Mouse (Mus musculus): Measurements from ENCODE around the gene Paqr4. TPM values are rescaled to one million over a fixed set of nuclear protein-coding genes. Genes with fewer than 3 reads are reported as not detected.
A peak's percentile ranks its signal among the peaks of the same experiment; 100 is the strongest.

Gene Paqr4
- polyA plus RNA-seq, 1 experiment, result 65.7 TPM

GRCm38 (mm10) chr17:23737493-23738445 lies 2.9 kb downstream of the Paqr4 start:
- Histone ChIP-seq H3K27ac (ENCODE audit: insufficient read depth, low read length) (no peak overlapping the region), H3K4me1 (ENCODE audit: control insufficient read depth, insufficient read depth, low read length) (peaks cover 2% of the 10 kb centered on the region; the same call in 1 of the 2 replicates), H3K4me3 (ENCODE audit: insufficient read depth, low read length) (no peak overlapping the region)
- TF ChIP-seq POLR2A (IDR thresholded peaks at IDR 0.05; ENCODE audit: extremely low read depth, insufficient read depth, low read length) (no peak), CTCF (IDR thresholded peaks at IDR 0.05; ENCODE audit: extremely low read depth, insufficient read depth, low read length) (0 out of 2 replicates have a peak, but pooled peaks have one; percentile 23)

- TF ChIP-seq CTCF (IDR thresholded peaks at IDR 0.05; ENCODE audit: extremely low read depth, insufficient read depth, low read length) (no peak), POLR2A (IDR thresholded peaks at IDR 0.05; ENCODE audit: extremely low read depth, insufficient read depth, low read length) (no peak)
- no peak overlapping the region for H3K27ac ChIP-seq (ENCODE audit: insufficient read depth, low read length)
- no peak overlapping the region for H3K4me3 ChIP-seq (ENCODE audit: insufficient read depth, low read length)
- peaks cover 2% of the 10 kb centered on the region; the same call in 1 of the 2 replicates for H3K4me1 ChIP-seq (ENCODE audit: control insufficient read depth, insufficient read depth, low read length)
Observed at GRCm38 (mm10) chr17:23734341-23734740, 6.3 kb downstream of the Paqr4 start.

DNA sequence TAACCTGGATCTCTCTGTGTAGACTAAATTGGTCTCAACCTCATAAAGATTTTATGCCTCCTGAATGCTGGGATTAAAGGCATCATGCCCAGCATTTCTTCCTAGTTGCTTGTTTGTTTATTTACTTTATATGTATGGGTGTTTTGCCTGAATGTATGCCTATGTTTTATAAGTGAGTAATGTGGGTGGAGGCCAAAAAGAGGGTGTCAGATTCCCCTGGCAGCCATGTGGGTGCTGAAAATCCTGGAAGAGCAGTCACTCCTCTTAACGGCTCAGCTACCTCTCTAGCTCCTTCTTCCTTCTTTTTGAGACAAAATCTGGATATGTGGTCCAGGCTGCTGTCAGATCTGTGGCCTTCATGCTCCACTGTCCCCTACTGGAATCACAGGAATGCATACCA lies 10.2 kb downstream of the Paqr4 start:
- TF ChIP-seq POLR2A (IDR thresholded peaks at IDR 0.05; ENCODE audit: extremely low read depth, insufficient read depth, low read length), result no peak
- TF ChIP-seq CTCF (IDR thresholded peaks at IDR 0.05; ENCODE audit: extremely low read depth, insufficient read depth, low read length), result no peak
- Histone ChIP-seq H3K4me3 (ENCODE audit: insufficient read depth, low read length) (no peak overlapping the region), H3K4me1 (ENCODE audit: control insufficient read depth, insufficient read depth, low read length) (peaks cover 2% of the 10 kb centered on the region; the same call in 1 of the 2 replicates), H3K27ac (ENCODE audit: insufficient read depth, low read length) (no peak overlapping the region)

DNA sequence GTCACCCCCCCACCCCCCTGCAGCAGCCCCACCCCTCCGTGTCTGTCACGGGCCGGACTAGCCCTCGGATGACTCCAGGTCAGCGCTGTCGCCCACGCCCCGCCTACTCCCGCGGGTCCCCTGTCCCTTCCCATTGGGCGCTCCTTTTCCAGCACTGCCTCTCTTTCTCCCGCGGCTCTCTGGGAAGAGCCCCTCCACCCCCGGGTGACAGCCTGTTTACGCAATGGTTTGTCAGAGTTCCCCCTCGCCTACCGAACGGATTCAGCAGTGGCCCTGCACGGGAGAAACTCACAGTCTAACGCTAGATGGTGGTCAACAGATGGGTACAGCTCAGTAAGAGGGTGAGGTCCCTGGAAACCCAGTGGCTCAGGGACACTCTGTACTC lies 13.9 kb downstream of the Paqr4 start:
- TF ChIP-seq CTCF (IDR thresholded peaks at IDR 0.05; ENCODE audit: extremely low read depth, insufficient read depth, low read length) (no peak), POLR2A (IDR thresholded peaks at IDR 0.05; ENCODE audit: extremely low read depth, insufficient read depth, low read length) (no peak)
- H3K4me1 ChIP-seq (ENCODE audit: control insufficient read depth, insufficient read depth, low read length), result peaks cover 2% of the 10 kb centered on the region; the same call in 1 of the 2 replicates
- peak overlapping the region; percentile 47 for H3K4me3 ChIP-seq (ENCODE audit: insufficient read depth, low read length)
- 0 out of 2 replicates have a peak overlapping the region, but pooled peaks have one; percentile 2 for H3K27ac ChIP-seq (ENCODE audit: insufficient read depth, low read length)

DNA sequence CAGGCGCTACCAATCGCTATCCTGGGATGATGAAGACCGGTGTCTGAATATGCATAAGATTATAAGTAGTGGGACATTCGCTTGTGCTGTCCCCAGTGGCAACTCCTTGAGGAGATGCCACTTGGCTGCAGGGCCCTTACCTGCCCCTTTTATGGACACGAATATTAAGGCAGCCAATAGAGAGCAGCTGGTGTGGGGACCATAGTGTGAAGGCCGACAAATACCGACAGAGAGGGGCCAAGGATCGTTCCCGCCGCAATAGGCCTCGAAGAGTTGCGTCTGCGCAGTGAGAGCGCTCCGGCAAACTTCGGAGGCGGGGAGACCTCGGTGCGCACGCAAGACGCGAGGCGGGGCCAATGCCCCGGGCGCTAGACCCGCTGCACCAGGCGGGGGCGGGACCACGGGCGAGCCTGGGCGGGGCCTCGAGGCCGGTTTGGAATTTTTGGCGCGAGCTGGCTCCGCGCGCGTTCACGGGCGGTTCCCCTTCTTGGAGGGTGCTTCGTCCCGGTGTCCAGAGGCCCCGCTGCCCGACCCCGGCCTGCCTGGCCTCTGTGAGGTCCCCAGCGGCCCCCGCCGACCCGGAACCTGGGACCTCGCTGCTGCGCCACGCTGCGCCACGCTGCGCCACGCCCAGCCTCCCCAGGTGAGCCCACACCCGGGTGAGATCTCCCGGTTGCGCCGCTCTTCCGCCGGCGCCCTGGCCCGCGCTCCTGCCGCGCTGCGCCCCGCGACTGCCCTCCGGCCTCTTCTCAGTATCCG lies 14.5 kb downstream of the Paqr4 start, which contains the start of gene Pkmyt1:
TSS of gene Pkmyt1 (plus strand) at position 338 of the 759 bp plus-strand sequence.
- Histone ChIP-seq H3K27ac (ENCODE audit: insufficient read depth, low read length) (peak within 1 kb of the TSS; percentile 69; the same call in 1 of the 2 replicates), H3K4me1 (ENCODE audit: control insufficient read depth, insufficient read depth, low read length) (peaks cover 2% of the 10 kb centered on the region; the same call in 1 of the 2 replicates), H3K4me3 (ENCODE audit: insufficient read depth, low read length) (peak within 1 kb of the TSS; percentile 47)
- TF ChIP-seq POLR2A (IDR thresholded peaks at IDR 0.05; ENCODE audit: extremely low read depth, insufficient read depth, low read length), result peak; percentile 85; the same call in 1 of the 2 replicates
- no peak for TF ChIP-seq CTCF (IDR thresholded peaks at IDR 0.05; ENCODE audit: extremely low read depth, insufficient read depth, low read length)

- TF ChIP-seq POLR2A (IDR thresholded peaks at IDR 0.05; ENCODE audit: extremely low read depth, insufficient read depth, low read length) (no peak), CTCF (IDR thresholded peaks at IDR 0.05; ENCODE audit: extremely low read depth, insufficient read depth, low read length) (no peak)
- Histone ChIP-seq H3K27ac (ENCODE audit: insufficient read depth, low read length) (no peak overlapping the region), H3K4me1 (ENCODE audit: control insufficient read depth, insufficient read depth, low read length) (peaks cover 2% of the 10 kb centered on the region; the same call in 1 of the 2 replicates)
Observed at GRCm38 (mm10) chr17:23725477-23725876, 15.2 kb downstream of the Paqr4 start.

DNA sequence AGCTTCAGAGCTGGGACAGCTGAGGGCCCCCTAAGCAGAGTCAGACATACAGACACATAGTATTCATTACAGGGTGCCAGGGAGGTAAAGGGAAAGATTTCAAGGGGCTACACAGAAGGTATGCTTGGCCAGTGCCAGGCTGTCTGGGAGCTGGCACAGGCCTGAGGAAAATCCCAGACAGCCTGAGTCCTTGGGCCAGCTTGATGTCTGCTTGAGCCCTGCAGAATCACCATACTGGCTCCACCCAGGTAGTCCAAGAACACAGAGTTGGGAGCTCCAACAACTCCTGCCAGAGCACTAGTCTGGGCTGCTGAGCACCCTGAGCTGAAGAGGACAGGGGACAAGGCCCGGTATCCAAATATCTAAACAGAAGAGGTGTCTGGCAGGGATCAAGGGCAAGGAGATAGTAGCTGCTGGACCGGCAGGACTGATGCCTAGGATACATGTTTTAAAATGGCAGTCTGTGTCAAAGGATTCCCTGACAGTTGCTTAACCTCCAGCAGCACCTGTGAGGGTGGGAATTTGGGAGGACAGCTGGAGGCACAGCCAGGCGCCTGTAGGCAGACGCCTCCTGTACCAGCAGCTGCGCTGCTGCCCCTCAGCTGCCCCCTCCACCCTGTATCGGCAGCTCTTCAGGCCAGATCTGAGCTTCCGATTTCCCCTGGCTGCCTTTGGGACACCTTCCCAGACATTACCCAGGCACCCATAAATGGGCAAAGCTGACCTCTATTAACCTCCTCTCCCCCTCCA lies 18.1 kb downstream of the Paqr4 start, which contains the start of gene 1520401A03Rik:
TSS of gene 1520401A03Rik (minus strand) at position 408 of the 750 bp plus-strand sequence.
- H3K4me3 ChIP-seq (ENCODE audit: insufficient read depth, low read length), result no peak within 1 kb of the TSS
- peaks cover 2% of the 10 kb centered on the region; the same call in 1 of the 2 replicates for H3K4me1 ChIP-seq (ENCODE audit: control insufficient read depth, insufficient read depth, low read length)
- H3K27ac ChIP-seq (ENCODE audit: insufficient read depth, low read length), result no peak within 1 kb of the TSS
- TF ChIP-seq POLR2A (IDR thresholded peaks at IDR 0.05; ENCODE audit: extremely low read depth, insufficient read depth, low read length), result no peak
- no peak for TF ChIP-seq CTCF (IDR thresholded peaks at IDR 0.05; ENCODE audit: extremely low read depth, insufficient read depth, low read length)

More at GRCm38 (mm10) chr17:23725477-23725876, 15.2 kb downstream of the Paqr4 start:
- peak overlapping the region; percentile 47; the same call in 1 of the 2 replicates for H3K4me3 ChIP-seq (ENCODE audit: insufficient read depth, low read length)

DNA sequence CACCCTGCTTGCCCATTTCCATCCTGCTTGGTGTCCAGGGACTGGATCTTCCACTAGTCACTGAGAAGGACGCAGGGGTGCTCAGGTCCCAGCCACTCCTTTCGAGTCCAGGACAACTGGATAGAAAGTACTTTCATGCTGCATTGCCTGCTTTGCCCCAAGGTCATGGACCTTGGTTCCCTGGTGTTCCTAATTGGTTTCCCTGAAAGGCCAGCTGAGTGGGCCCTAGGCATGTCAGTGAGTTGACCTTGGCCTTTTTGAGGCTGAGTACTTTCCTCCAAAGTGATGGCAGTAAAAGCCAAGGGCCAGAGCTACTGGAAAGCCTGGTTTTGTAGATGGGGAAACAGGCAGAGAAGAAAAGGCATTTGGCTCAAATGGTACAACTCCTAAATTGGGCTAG lies 18.8 kb downstream of the Paqr4 start:
- Histone ChIP-seq H3K4me1 (ENCODE audit: control insufficient read depth, insufficient read depth, low read length) (peaks cover 2% of the 10 kb centered on the region; the same call in 1 of the 2 replicates), H3K27ac (ENCODE audit: insufficient read depth, low read length) (no peak overlapping the region), H3K4me3 (ENCODE audit: insufficient read depth, low read length) (no peak overlapping the region)
- TF ChIP-seq CTCF (IDR thresholded peaks at IDR 0.05; ENCODE audit: extremely low read depth, insufficient read depth, low read length) (no peak), POLR2A (IDR thresholded peaks at IDR 0.05; ENCODE audit: extremely low read depth, insufficient read depth, low read length) (no peak)

Data from cortical plate, adult 2 months (tissue).